Mouse (Mus musculus) left cerebral cortex, postnatal 36 days (tissue): ENCODE measurements at regions not wholly inside any gene's neighbourhood (a gene's known extent, or its start where the extent isn't known, plus 50 kb on each side); places are given as distances from the start of the nearest gene placed in this dataset.
A peak's percentile ranks its signal among the peaks of the same experiment; 100 is the strongest.
"Not testable (repeated sequence)": the region's sequence is repeated elsewhere in the genome, so short reads cannot be mapped to it uniquely, and the experiment has no call there.

ENCODE experiments used
- DNase-seq, 2 experiments: peaks; one replicate each; pipeline ENCODE4 v3.0.0; 2021 to 2022; ENCODE audit warnings: low spot score in 2 of 2, mixed read lengths in 1 of 2
- intact Hi-C: fragments of 180-260 bp; cut with DNase I; formaldehyde crosslinking; loops from one replicate; pipeline ENCODE4 v1.15.1; 2025

DNA sequence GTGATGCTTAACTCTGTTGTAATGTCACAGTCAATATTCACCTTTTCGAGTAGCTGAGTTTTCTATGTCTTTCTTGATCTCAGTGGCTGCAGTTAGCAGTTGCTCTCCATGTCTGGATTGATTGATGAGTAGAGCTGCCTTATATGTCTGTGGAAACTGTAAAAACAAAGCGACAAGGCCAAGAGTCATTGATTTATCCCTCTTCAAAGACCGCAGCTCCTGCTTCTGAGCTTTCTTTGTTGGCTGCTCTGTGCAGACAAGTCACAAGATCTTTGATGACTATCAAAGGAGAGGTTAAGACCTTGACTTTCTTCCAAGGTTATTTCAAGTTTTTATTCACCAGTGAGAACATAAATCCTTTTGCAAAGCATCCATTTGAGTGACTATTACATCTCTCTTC is 395.2 kb downstream of the Rad51ap2 start:
- intact Hi-C loops, result no loop called here

GRCm38 (mm10) chr12:11881809-11882208 is 380.1 kb upstream of the Fam49a start:
- DNase-seq, intact Hi-C loops: not testable (repeated sequence)

More for the DNA sequence above, 395.2 kb downstream of the Rad51ap2 start:
- no peak for DNase-seq

- DNase-seq, result no peak
- intact Hi-C loops, result no loop called here
Measured at GRCm38 (mm10) chr12:11887291-11887690, 374.6 kb upstream of the Fam49a start.

DNA sequence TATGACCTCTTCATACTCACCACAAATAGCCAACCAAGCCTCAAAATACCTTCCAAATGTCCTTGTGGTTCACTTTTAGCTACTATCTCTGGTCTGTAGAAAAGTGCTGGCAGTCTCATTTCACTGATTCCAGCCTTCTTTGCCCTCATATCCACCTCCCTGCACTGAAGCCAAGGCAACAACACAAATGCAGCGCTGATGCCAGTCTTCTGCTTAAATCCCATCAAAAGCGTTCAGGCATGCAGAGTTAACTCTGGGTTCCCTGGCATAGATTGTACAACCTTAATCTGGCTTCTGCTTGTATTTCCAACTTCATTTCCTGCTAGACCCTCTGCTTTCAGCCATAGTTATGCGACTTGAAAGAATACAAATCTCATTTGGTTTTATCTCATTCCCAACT is 362.9 kb upstream of the Fam49a start:
- no peak for DNase-seq
- intact Hi-C loops, result no loop called here

- peak in 1 of 2 experiments; percentile 4 for DNase-seq
- intact Hi-C loops, result no loop called here
Measured at GRCm38 (mm10) chr12:11906588-11906987, 355.4 kb upstream of the Fam49a start.
